Mouse (Mus musculus): ENCODE measurements around the gene Rnf166. TPM values are rescaled to one million over a fixed set of nuclear protein-coding genes. Genes with fewer than 3 reads are reported as not detected.

The Rnf166 gene
- polyA plus RNA-seq, 1 experiment from 2014 or later: 44.0 TPM

GRCm38 (mm10) chr8:122474951-122475560 lies 808 bp downstream of the Rnf166 start:
- Histone ChIP-seq H3K4me2 (ENCODE audit: low read length) (peak overlapping the region; percentile 90), H3K36me3 (ENCODE audit: insufficient read depth, low read length) (peaks cover 18% of the 10 kb centered on the region; the same call in 1 of the 2 replicates), H3K9me3 (replicated peaks; ENCODE audit: low read length) (no peaks in the 10 kb centered on the region), H3K4me1 (replicated peaks; ENCODE audit: insufficient read depth, low read length) (peaks cover 18% of the 10 kb centered on the region), H3K27me3 (ENCODE audit: insufficient read depth, low read length) (no peaks in the 10 kb centered on the region), H3K27ac (peak overlapping the region; percentile 47), H3K9ac (ENCODE audit: low read depth, low read length) (peak overlapping the region; percentile 75), H3K4me3 (replicated peaks; ENCODE audit: low read depth, low read length) (peak overlapping the region; percentile 86)
- peak; percentile 57 for DNase-seq (ENCODE audit: low spot score)
- 4% methylated on average over 16 of the region's 16 CpGs for WGBS
- no peak for TF ChIP-seq CTCF (IDR thresholded peaks at IDR 0.05; ENCODE audit: low read depth)
- no peak for ATAC-seq (replicated peaks; ENCODE audit: low FRiP score, low read depth)

DNA sequence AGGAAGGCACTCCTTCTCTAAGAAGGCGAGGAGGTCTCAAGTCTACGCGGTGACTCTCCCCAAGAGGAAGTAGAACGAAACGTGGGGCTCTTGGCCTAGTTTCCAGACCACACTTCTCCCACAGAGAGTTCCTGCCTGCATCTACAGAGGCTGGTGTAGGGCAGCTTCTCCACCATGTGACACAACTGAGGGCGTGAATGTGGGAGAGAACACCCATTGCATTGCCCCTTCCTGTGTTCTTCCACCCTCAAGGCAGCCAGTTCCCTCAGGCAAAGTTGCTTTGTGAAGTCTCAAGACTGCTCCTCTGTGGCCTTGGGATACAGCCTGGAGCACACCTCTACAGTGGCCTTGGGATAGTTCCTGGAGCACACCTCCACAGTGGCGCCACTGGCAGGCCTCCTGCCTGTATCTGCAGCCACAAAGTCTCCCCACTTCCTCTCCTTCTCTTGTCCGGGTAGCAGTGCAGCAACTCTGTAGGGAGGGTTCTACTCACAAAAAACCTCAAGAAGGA lies 1.9 kb downstream of the Rnf166 start:
- H3K9ac ChIP-seq (ENCODE audit: low read depth, low read length): no peak overlapping the region
- H3K4me1 ChIP-seq (replicated peaks; ENCODE audit: insufficient read depth, low read length): peaks cover 18% of the 10 kb centered on the region
- no peak for DNase-seq (ENCODE audit: low spot score)
- no peak overlapping the region for H3K4me3 ChIP-seq (replicated peaks; ENCODE audit: low read depth, low read length)
- H3K27ac ChIP-seq: no peak overlapping the region
- 87% methylated on average over 8 of the region's 8 CpGs for WGBS
- peaks cover 11% of the 10 kb centered on the region; the same call in 1 of the 2 replicates for H3K36me3 ChIP-seq (ENCODE audit: insufficient read depth, low read length)
- no peak for TF ChIP-seq CTCF (IDR thresholded peaks at IDR 0.05; ENCODE audit: low read depth)
- ATAC-seq (replicated peaks; ENCODE audit: low FRiP score, low read depth): no peak
- H3K4me2 ChIP-seq (ENCODE audit: low read length): no peak overlapping the region
- H3K9me3 ChIP-seq (replicated peaks; ENCODE audit: low read length): no peaks in the 10 kb centered on the region
- H3K27me3 ChIP-seq (ENCODE audit: insufficient read depth, low read length): no peaks in the 10 kb centered on the region

- no peak overlapping the region for H3K4me2 ChIP-seq (ENCODE audit: low read length)
- no peak overlapping the region for H3K27ac ChIP-seq
- 82% methylated on average over 5 of the region's 5 CpGs for WGBS
- no peaks in the 10 kb centered on the region for H3K27me3 ChIP-seq (ENCODE audit: insufficient read depth, low read length)
- H3K9ac ChIP-seq (ENCODE audit: low read depth, low read length): no peak overlapping the region
- no peaks in the 10 kb centered on the region for H3K9me3 ChIP-seq (replicated peaks; ENCODE audit: low read length)
- no peak overlapping the region for H3K4me3 ChIP-seq (replicated peaks; ENCODE audit: low read depth, low read length)
- H3K36me3 ChIP-seq (ENCODE audit: insufficient read depth, low read length): peaks cover 30% of the 10 kb centered on the region; the same call in 1 of the 2 replicates
- ATAC-seq (replicated peaks; ENCODE audit: low FRiP score, low read depth): no peak
- peaks cover 12% of the 10 kb centered on the region for H3K4me1 ChIP-seq (replicated peaks; ENCODE audit: insufficient read depth, low read length)
- DNase-seq (ENCODE audit: low spot score): no peak
- no peak for TF ChIP-seq CTCF (IDR thresholded peaks at IDR 0.05; ENCODE audit: low read depth)
Measured at GRCm38 (mm10) chr8:122470691-122471090, 5.2 kb downstream of the Rnf166 start.

- no peak for TF ChIP-seq CTCF (IDR thresholded peaks at IDR 0.05; ENCODE audit: low read depth)
- Histone ChIP-seq H3K36me3 (ENCODE audit: insufficient read depth, low read length) (peaks cover 30% of the 10 kb centered on the region; the same call in 1 of the 2 replicates), H3K4me1 (replicated peaks; ENCODE audit: insufficient read depth, low read length) (peaks cover 10% of the 10 kb centered on the region), H3K4me3 (replicated peaks; ENCODE audit: low read depth, low read length) (no peak overlapping the region), H3K9ac (ENCODE audit: low read depth, low read length) (no peak overlapping the region), H3K27ac (no peak overlapping the region), H3K27me3 (ENCODE audit: insufficient read depth, low read length) (no peaks in the 10 kb centered on the region), H3K4me2 (ENCODE audit: low read length) (no peak overlapping the region), H3K9me3 (replicated peaks; ENCODE audit: low read length) (no peaks in the 10 kb centered on the region)
- 82% methylated on average over 10 of the region's 10 CpGs for WGBS
- ATAC-seq (replicated peaks; ENCODE audit: low FRiP score, low read depth) (no peak), DNase-seq (ENCODE audit: low spot score) (no peak)
Measured at GRCm38 (mm10) chr8:122469965-122470364, 5.9 kb downstream of the Rnf166 start.

DNA sequence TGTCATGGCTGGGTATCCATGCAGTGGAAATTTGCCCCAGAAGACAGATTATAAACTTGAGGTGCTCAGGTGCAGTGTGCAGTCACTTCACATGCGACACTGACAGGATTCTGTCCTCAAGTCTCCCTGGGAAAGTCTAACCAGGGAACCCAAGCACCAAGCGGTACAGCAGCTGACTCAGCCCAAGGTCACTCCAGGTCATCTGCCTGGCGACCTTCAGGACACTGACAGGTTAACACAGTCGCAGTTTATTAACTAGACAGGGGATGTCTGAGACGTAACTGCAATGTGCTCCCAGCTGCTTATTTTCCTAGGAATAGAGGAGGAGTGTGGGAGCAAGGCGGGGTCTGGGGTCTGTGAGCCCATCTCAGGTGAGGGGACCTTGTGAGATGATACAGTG lies 6.5 kb downstream of the Rnf166 start:
- WGBS: 74% methylated on average over 6 of the region's 6 CpGs

GRCm38 (mm10) chr8:122467816-122468215 lies 8.0 kb downstream of the Rnf166 start:
- ATAC-seq (replicated peaks; ENCODE audit: low FRiP score, low read depth) (no peak), DNase-seq (ENCODE audit: low spot score) (no peak)
- Histone ChIP-seq H3K4me3 (replicated peaks; ENCODE audit: low read depth, low read length) (no peak overlapping the region), H3K27ac (no peak overlapping the region), H3K9ac (ENCODE audit: low read depth, low read length) (no peak overlapping the region), H3K36me3 (ENCODE audit: insufficient read depth, low read length) (peaks cover 27% of the 10 kb centered on the region; the same call in 1 of the 2 replicates), H3K4me1 (replicated peaks; ENCODE audit: insufficient read depth, low read length) (no peaks in the 10 kb centered on the region), H3K4me2 (ENCODE audit: low read length) (no peak overlapping the region), H3K27me3 (ENCODE audit: insufficient read depth, low read length) (no peaks in the 10 kb centered on the region), H3K9me3 (replicated peaks; ENCODE audit: low read length) (no peaks in the 10 kb centered on the region)
- 91% methylated on average over 13 of the region's 13 CpGs for WGBS
- no peak for TF ChIP-seq CTCF (IDR thresholded peaks at IDR 0.05; ENCODE audit: low read depth)

More for the DNA sequence above, 6.5 kb downstream of the Rnf166 start:
- H3K4me1 ChIP-seq (replicated peaks; ENCODE audit: insufficient read depth, low read length): peaks cover 4% of the 10 kb centered on the region; the same call in 1 of the 2 replicates
- H3K4me2 ChIP-seq (ENCODE audit: low read length): no peak overlapping the region
- DNase-seq (ENCODE audit: low spot score): no peak
- no peaks in the 10 kb centered on the region for H3K27me3 ChIP-seq (ENCODE audit: insufficient read depth, low read length)
- H3K36me3 ChIP-seq (ENCODE audit: insufficient read depth, low read length): peaks cover 30% of the 10 kb centered on the region; the same call in 1 of the 2 replicates
- no peak overlapping the region for H3K4me3 ChIP-seq (replicated peaks; ENCODE audit: low read depth, low read length)
- H3K9ac ChIP-seq (ENCODE audit: low read depth, low read length): no peak overlapping the region
- ATAC-seq (replicated peaks; ENCODE audit: low FRiP score, low read depth): no peak
- TF ChIP-seq CTCF (IDR thresholded peaks at IDR 0.05; ENCODE audit: low read depth): no peak
- no peak overlapping the region for H3K27ac ChIP-seq
- no peaks in the 10 kb centered on the region for H3K9me3 ChIP-seq (replicated peaks; ENCODE audit: low read length)

Measured in kidney, postnatal 0 days (tissue).